Mouse (Mus musculus) heart, postnatal 0 days (tissue): Measurements from ENCODE around the gene Fntb.

ENCODE experiments used
- CTCF ChIP-seq: IDR thresholded peaks from 2 replicates; pipeline ENCODE4 v1.5.1; 2016; ENCODE audit warnings: antibody characterized with exemption, control low read depth, low read depth
- EP300 ChIP-seq: IDR thresholded peaks from 2 replicates; pipeline ENCODE4 v1.6.1; 2016; ENCODE audit warnings: antibody characterized with exemption, low read depth

- TF ChIP-seq CTCF, result no peak
- TF ChIP-seq EP300, result no peak
Measured at GRCm38 (mm10) chr12:76897006-76897405, 131.6 kb downstream of the Fntb start.
